Mouse (Mus musculus): ENCODE measurements around the gene Ltc4s.

Ltc4s gene

DNA sequence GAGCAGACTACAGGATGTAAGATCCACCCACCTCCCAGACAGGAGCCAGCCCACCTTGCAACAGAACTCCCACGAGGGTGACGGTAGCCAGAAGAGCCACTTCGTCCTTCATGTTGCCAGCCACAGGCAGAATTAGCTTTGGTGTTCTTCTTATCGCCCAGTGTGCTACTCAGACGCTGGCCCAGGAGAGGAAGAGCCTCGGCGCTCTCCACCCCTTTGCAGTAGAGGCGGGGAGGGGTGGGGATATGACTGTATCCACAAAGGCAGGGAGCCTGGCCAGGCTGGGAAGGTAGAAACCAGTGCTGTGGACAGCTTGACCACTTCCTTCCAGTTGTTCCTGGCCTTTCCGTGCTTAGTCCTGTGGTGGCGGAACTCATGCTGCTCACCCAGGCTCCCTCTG lies at the start of gene Ltc4s:
Gene Ltc4s, minus strand, starts transcription at position 293 of the 400 bp plus-strand sequence.
- in situ Hi-C loops (cut with MseI, MboI) = no loop called here

GRCm38 (mm10) chr11:50286428-50286827 lies 48.0 kb upstream of the Ltc4s start:
- in situ Hi-C loops (cut with MseI, MboI) = no loop called here

DNA sequence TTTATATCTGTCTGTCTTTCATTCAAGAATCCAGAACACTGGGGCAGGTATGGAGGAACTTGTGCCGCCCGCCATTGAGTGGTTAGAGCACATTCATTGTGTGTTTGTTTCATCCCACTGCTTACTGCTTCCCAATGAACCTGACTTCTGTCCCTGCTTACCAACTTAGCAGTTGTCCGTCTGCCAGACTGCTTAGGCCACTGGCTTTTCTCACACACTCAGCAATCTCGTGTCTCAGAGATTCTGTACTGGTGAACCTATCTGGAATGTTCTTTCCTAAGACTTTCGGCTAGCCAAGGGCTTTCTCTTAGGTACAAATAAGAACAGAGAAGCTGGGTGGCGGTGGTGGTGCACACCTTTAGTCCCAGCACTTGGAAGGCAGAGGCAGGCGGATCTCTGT lies 47.3 kb upstream of the Ltc4s start:
- in situ Hi-C loops (cut with MseI, MboI) = no loop called here

DNA sequence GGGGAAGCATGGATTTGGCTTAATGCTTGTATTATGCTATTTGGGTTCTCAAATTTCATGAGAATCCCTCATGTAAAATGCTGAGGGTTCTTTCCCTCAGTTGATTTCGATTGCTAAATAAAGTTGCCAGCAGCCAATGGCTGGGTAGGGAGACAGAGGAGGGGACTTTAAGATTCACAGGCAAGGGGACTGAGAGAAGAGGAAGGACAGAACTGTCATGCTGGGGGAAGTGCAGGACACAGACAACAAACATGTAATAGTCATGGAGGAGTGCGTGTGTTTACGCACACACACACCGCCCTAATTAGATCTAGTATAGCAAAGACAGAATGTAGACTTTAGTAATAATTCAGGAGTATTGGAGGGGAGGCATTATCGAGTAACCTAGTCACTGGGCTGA lies 46.8 kb upstream of the Ltc4s start:
- in situ Hi-C loops (cut with MseI, MboI) = no loop called here

DNA sequence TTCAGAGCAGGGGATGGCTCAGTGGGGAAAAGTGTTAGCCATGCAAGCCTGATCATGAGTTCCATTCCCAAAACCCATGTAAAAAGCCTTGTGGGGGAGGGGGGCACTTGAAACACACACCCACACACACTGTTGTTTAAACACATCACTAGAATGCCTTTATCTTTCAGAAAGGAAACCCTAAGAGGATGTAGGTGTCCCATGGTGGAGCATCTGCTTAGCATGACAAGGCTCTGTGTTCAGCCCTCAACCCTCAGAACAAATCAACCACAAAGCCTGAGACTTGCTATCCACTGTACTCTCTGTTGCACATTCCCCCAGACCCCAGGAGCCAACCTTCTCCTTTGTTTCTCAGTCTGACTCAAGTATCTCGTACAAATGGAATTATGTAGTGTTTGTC lies 41.6 kb upstream of the Ltc4s start:
- in situ Hi-C loops (cut with MseI, MboI) = no loop called here

GRCm38 (mm10) chr11:50279005-50279404 lies 40.6 kb upstream of the Ltc4s start:
- in situ Hi-C loops (cut with MseI, MboI) = no loop called here

GRCm38 (mm10) chr11:50277706-50278105 lies 39.3 kb upstream of the Ltc4s start:
- in situ Hi-C loops (cut with MseI, MboI) = no loop called here

DNA sequence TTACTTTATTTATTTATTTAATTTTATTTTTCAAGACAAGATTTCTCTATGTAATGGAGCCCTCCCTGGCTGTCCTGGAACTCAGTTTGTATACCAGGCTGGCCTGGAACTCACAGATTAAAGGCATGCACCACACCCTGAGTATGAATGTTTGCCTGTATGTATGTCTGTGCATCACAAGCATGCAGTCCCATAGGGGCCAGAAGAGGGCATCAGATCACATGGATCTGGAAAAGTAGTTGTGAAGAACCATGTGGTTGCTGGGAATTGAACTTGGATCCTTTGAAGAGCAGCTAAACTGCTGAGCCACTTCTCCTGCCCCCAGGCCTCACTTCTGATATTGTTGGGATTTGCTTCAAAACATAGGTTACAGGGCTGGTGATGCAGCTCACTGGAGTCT lies 38.6 kb upstream of the Ltc4s start:
- in situ Hi-C loops (cut with MseI, MboI) = no loop called here

DNA sequence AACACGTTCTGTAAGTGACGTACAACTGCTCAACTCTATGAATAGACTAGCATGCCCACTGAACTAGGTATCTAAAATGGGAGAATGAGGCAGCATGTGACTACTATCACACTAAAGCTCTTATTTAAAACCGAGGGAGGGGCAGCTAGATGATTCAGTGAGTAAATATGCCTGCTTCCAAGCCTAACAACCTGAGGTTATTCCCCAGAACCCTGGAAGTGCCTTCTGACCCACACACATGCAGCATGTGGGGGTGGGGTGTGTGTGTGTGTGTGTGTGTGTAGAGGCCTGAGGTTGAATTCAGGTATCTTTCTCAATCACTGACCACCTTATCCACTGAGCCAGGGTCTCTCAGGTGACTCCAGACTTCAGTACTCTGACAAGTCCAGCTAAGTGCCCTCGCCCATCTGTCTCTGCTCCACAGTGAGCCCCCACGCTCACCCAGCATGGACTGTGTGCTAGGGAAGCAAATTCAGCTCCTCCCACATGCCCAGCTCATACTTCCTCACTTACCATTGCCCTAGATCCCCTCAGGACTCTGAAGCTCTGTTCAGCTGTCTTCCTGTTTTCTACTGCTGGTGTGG lies 37.2 kb upstream of the Ltc4s start:
- in situ Hi-C loops (cut with MseI, MboI) = no loop called here

DNA sequence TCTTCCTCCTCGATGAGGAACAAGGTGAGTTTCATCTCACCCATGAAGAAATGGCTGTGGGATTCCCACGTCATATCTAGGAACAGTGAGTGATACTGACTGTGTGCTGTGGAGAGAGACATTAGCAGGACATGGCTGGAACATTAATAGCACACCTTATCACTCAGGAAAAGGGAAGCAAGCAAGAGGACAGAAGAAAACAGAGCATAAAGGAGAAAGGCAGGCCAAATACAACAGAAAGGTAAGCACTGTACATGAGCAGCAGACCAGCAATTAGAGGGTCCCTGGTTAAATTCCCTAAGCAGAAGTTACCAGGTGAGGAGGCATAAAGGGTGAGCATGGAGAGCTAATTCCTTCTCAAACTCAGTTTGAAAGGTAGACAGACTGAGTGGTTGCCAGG lies 36.7 kb upstream of the Ltc4s start:
- in situ Hi-C loops (cut with MseI, MboI) = no loop called here

GRCm38 (mm10) chr11:50272819-50273218 lies 34.4 kb upstream of the Ltc4s start:
- in situ Hi-C loops (cut with MseI, MboI) = no loop called here

- in situ Hi-C loops (cut with MseI, MboI) = no loop called here
These were observed 31.5 kb upstream of the Ltc4s start for GRCm38 (mm10) chr11:50269885-50270284.

GRCm38 (mm10) chr11:50269163-50269562 lies 30.7 kb upstream of the Ltc4s start:
- in situ Hi-C loops (cut with MseI, MboI) = no loop called here

DNA sequence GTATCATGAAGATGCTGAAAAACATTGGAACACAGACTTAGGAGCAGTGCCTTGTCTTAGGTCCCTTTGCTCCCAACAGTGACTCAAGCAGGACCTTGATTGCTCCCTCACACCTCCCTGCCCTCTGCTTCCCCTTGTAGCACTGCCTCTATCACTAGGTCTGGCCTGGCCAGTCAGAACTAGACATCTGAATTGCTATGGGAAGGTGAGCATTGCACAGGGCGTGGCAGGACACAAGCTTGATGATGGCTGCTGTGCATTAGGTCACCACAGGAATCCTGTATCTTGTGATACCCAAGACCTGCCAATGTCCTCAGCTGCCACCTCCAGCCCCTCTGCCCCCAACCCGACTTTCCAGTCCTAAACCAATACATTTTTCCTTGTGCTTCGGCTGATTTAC lies 28.6 kb upstream of the Ltc4s start:
- in situ Hi-C loops (cut with MseI, MboI) = no loop called here

DNA sequence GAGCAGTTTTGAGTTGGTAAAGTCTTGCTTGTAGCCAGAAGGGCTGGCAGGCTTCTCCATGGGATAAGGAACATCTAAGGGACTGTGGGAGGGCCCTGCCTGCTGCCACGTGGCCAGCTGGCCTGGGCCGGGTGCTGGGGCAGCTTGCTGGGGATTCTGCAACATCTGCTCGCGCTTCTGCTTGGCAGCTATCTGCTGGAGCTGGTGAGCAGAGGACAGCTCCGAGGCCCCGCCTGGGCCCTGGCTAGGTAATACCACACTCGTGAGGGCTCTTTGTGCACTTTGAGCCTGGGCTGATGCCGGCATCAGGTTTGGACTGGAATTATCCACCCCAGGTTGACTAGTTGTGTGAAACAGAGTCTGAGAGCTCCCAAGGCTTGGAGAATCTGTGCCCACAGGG lies 27.5 kb upstream of the Ltc4s start:
- in situ Hi-C loops (cut with MseI, MboI) = no loop called here

- in situ Hi-C loops (cut with MseI, MboI) = no loop called here
These were observed 24.8 kb upstream of the Ltc4s start for GRCm38 (mm10) chr11:50263198-50263597.

- in situ Hi-C loops (cut with MseI, MboI) = no loop called here
These were observed 23.6 kb upstream of the Ltc4s start for GRCm38 (mm10) chr11:50262020-50262419.

DNA sequence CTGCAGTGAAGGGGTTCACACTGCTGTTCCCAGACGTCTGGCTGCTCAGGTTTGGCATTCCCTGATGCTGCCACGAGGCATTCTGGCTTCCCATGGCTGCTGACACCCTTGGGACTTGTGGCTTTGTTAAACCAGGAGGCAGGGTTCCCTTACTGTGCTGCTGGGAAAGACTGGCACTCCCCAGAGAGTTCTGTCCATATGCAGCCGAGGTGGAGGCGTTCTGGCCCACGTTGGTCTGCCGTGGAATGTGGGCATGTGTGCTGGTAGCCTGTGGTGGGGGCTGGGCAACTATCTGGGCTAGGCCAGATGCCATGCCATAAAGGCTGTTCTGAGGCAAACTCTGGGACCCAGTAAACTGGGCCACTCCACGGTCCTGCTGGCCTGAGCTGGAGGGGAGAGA lies 19.9 kb upstream of the Ltc4s start:
- in situ Hi-C loops (cut with MseI, MboI) = no loop called here

DNA sequence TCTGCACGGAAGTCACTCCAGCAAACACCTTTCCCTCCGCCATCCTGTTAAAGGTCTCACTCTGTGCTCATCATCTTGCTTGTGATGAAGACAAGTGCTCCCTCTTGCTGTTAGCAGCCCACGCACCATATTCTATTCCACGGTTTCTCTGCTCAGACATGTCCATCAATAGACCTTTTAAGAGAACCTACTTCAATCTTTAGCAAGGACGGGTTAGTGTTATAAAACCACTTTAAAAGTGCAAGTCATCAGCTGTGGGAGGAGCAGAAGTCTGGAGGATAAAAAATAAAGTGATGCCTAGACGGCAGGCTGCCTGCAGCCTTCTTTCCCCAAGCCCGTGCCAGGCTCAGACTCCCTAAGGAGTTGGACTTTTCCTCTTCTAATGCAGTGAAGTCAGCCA lies 18.2 kb upstream of the Ltc4s start:
- in situ Hi-C loops (cut with MseI, MboI) = no loop called here

DNA sequence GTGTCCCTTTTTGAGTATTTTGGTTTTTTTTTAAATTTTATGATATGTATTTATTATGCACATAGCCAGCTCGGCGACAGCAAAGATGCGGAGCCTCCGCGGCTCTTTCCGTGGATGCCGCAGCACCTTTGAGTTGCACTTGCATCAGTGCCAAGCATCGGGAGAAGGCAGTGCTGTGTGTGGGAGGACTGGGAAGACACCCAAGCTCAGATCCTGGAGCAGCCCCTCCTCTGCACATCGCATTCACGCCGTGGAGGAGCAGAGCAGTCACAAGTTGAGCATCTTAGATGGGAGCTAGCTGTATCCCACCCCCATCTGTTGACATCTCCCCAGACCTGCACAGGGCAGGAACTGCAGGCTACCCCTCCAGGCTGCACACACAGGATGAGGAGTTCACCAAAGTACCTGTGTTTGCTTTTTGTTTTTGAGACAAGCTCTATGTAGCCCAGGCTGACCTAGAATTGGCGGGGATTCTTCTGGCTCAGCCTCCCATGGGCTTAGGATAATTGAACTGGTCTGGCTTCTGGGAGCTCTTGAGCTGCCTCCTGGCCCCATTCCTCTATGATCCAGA lies 15.7 kb upstream of the Ltc4s start:
- in situ Hi-C loops (cut with MseI, MboI) = no loop called here

- in situ Hi-C loops (cut with MseI, MboI) = no loop called here
These were observed 15.0 kb upstream of the Ltc4s start for GRCm38 (mm10) chr11:50253393-50253792.

DNA sequence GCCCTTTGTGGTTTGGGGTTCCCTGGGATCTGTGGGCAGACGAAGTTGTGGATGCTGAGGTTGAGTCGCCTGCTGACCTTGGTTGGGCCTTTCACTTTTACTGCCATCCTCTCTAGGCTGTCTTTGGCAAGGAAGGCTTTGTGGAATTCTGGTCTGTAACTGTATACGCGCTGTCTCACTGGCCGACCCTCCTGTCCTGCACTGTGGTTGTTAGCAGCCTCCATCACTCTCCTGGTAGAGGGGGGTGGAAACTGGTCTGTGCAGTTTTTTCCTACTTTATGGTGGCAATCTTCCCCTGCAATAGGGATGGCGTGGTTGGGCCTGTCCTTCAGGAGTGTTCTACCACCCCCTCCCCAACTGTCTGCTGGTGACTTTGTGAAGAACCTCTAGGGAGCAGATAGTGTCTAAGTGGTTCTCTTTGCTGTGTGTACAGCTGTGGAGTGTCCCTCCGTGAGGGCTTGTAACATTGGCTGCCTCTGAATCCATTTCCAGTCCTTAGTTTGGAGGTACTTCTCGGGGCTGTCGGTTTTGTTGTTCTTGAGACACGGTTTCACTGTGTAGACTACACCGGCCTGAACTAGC lies 14.4 kb upstream of the Ltc4s start:
- in situ Hi-C loops (cut with MseI, MboI) = no loop called here

- in situ Hi-C loops (cut with MseI, MboI) = no loop called here
These were observed 13.8 kb upstream of the Ltc4s start for GRCm38 (mm10) chr11:50252166-50252565.

Measured in mouse trophoblast stem cell (cell line).